ENCODE assay signal across 1 mouse cellular context in the genomic region with DNA sequence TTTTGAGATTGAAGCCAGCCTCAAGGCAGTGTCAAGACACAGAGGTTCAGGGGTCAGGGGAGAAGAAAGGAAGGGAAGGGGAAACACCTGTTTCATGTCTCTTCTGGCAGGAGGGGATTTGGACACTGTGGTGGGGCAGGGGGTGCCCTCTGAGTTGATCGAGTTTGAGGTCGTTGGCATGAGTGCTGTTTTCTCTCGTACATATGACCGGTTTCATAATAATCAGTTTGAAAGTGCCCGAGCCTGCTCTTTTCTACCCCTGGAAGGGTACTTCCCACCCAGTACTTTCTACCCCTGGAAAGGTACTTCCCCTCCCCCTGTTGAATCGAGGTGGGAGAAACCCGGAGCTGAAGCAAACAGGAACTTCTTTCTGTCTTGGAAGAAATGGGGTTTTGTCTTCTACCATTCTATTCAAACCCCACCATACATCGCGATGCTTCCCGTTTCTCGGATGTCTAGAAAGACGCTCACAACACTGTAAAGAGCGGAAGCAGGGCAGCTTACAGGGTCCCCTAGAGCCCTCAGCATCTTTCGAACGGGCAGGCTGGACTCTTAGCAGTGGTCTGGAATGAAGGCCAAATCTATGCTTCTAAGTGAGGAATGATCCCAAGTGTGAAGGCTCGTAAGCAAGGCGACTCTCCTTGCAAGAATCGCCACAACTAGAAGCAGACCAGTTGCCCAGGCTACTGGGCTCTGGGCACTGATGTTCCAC.
A peak's percentile ranks its signal among the peaks of the same experiment; 100 is the strongest.
TF ChIP-seq lines count a peak whose summit lies in the region.

No protein-coding gene starts in this region.

TF ChIP-seq in MEL, 35 proteins besides CTCF, POLR2A, EP300 and RAD21:
- TF ChIP-seq TBP (IDR thresholded peaks at IDR 0.05; ENCODE audit: low read depth, low read length): peak; percentile 83
- TF ChIP-seq TCF12 (IDR thresholded peaks at IDR 0.05; ENCODE audit: low read depth, low read length): no peak
- no peak for TF ChIP-seq HCFC1 (IDR thresholded peaks at IDR 0.05; ENCODE audit: low read depth, low read length)
- no peak for TF ChIP-seq MYB (IDR thresholded peaks at IDR 0.05; ENCODE audit: low read depth, low read length)
- no peak; the same call in 1 of the 2 replicates for TF ChIP-seq NELFE (IDR thresholded peaks at IDR 0.05; ENCODE audit: low read depth, low read length)
- no peak for TF ChIP-seq POLR2AphosphoS5 (IDR thresholded peaks at IDR 0.05; ENCODE audit: borderline replicate concordance, low read depth, low read length)
- peak; percentile 65 for TF ChIP-seq CHD2 (IDR thresholded peaks at IDR 0.05; ENCODE audit: low read length)
- TF ChIP-seq MAZ (IDR thresholded peaks at IDR 0.05; ENCODE audit: low read depth, low read length): no peak
- TF ChIP-seq JUND (IDR thresholded peaks at IDR 0.05; ENCODE audit: low read depth, low read length): 0 out of 2 replicates have a peak, but pooled peaks have one; percentile 47
- TF ChIP-seq RCOR1 (IDR thresholded peaks at IDR 0.05; ENCODE audit: low read depth, low read length): no peak
- TF ChIP-seq USF2 (IDR thresholded peaks at IDR 0.05; ENCODE audit: borderline replicate concordance in 1 of 2, insufficient read depth in 1 of 2, low read depth in 1 of 2, low read length in 2 of 2): no peak
- no peak; the same call in 1 of the 2 replicates for TF ChIP-seq ETS1 (IDR thresholded peaks at IDR 0.05; ENCODE audit: low read depth, low read length)
- no peak for TF ChIP-seq POLR2AphosphoS2 (IDR thresholded peaks at IDR 0.05; ENCODE audit: low read length)
- TF ChIP-seq MAX (IDR thresholded peaks at IDR 0.05; ENCODE audit: low read length): 0 out of 2 replicates have a peak, but pooled peaks have one; percentile 11
- no peak for TF ChIP-seq SIN3A (IDR thresholded peaks at IDR 0.05; ENCODE audit: low read length)
